Mouse (Mus musculus): ENCODE results near the gene Trmo.

GRCm38 (mm10) chr4:46345056-46345772 is 44.0 kb downstream of the Trmo start:
- TF ChIP-seq CTCF (IDR thresholded peaks at IDR 0.05; ENCODE audit: insufficient read depth, low read depth, low read length) (no peak), POLR2A (IDR thresholded peaks at IDR 0.05; ENCODE audit: insufficient read depth, low read depth, low read length) (0 out of 2 replicates have a peak, but pooled peaks have one; percentile 21)
